In genomic region chr15:59188371-59188770, GRCm38 (mm10) we compare ENCODE assay signal across 11 mouse cellular contexts.
A peak's percentile ranks its signal among the peaks of the same experiment; 100 is the strongest.
DNase-seq lines count a peak whose midpoint lies in the region; ATAC-seq and TF ChIP-seq lines count a peak whose summit lies in the region.
"Had no signal": no experiment of that assay in that cellular context is flagged by ENCODE, and none has a peak within 500 bp of the region (broad histone marks: within the 10 kb centered on the region; RNA-seq: fewer than 3 reads in every experiment).

No protein-coding gene starts in this region.

- H3K9ac ChIP-seq in kidney, embryonic 16.5 days (replicated peaks; ENCODE audit: low read length), result no peak overlapping the region
- H3K9ac ChIP-seq: embryonic facial prominence, embryonic 13.5 days had no signal

- 65% methylated on average over 4 of the region's 4 CpGs for WGBS in kidney, adult 2 months
- WGBS in kidney, embryonic 16.5 days, result 68% methylated on average over 4 of the region's 4 CpGs

- peak; percentile 85 for DNase-seq in kidney, adult 2 months
- DNase-seq in brain, embryonic 14.5 days (ENCODE audit: low read depth), result peak; percentile 58
- DNase-seq in gastrocnemius, postnatal 14 days, result peak; percentile 66
- peak; percentile 53 for DNase-seq in left cerebral cortex, postnatal 4 days
- DNase-seq in adrenal gland, postnatal 25 days, result no peak
- no peak for DNase-seq in thymus, postnatal 10 days (ENCODE audit: low spot score in 2 of 2)
- DNase-seq in frontal cortex, postnatal 25 days (ENCODE audit: low spot score in 2 of 2), result no peak

- H3K36me3 ChIP-seq in kidney, adult 2 months (ENCODE audit: control insufficient read depth, insufficient read depth, low read length), result no peaks in the 10 kb centered on the region
- no peaks in the 10 kb centered on the region for H3K36me3 ChIP-seq in kidney, embryonic 16.5 days (ENCODE audit: insufficient read depth, low read length)
- H3K36me3 ChIP-seq: embryonic facial prominence, embryonic 13.5 days had no signal

- no peaks in the 10 kb centered on the region for H3K27me3 ChIP-seq in kidney, adult 2 months (replicated peaks; ENCODE audit: control insufficient read depth, insufficient read depth, low read length)
- no peaks in the 10 kb centered on the region for H3K27me3 ChIP-seq in kidney, embryonic 16.5 days (ENCODE audit: insufficient read depth, low read length)
- H3K27me3 ChIP-seq: embryonic facial prominence, embryonic 13.5 days; Patski had no signal

- no peak for ATAC-seq in kidney, embryonic 16.5 days (ENCODE audit: low FRiP score, low TSS enrichment)
- ATAC-seq: Patski had no signal

- H3K4me2 ChIP-seq in kidney, embryonic 16.5 days (replicated peaks; ENCODE audit: low read depth, low read length), result no peak overlapping the region
- H3K4me2 ChIP-seq: embryonic facial prominence, embryonic 13.5 days had no signal

- no peak overlapping the region for H3K27ac ChIP-seq in kidney, adult 2 months (ENCODE audit: insufficient read depth, low read depth, low read length)
- no peak overlapping the region for H3K27ac ChIP-seq in kidney, embryonic 16.5 days (ENCODE audit: low read length)
- H3K27ac ChIP-seq: embryonic facial prominence, embryonic 13.5 days had no signal

- no peak for TF ChIP-seq CTCF in kidney, adult 2 months (conservative IDR thresholded peaks at IDR 0.05; ENCODE audit: insufficient read depth, insufficient read length, low read depth, low read length)
- TF ChIP-seq CTCF in brain, embryonic 14.5 days (IDR thresholded peaks at IDR 0.05; ENCODE audit: borderline replicate concordance, extremely low read depth, insufficient read depth, insufficient read length), result no peak

- no peak overlapping the region for H3K4me3 ChIP-seq in kidney, adult 2 months (ENCODE audit: insufficient read depth, low read depth, low read length)
- H3K4me3 ChIP-seq in kidney, embryonic 16.5 days (ENCODE audit: low read length), result no peak overlapping the region
- H3K4me3 ChIP-seq: embryonic facial prominence, embryonic 13.5 days; megakaryocyte, embryonic 14.5 days had no signal

- no peaks in the 10 kb centered on the region; the same call in 1 of the 2 replicates for H3K9me3 ChIP-seq in kidney, embryonic 16.5 days (ENCODE audit: low read length)
- H3K9me3 ChIP-seq: embryonic facial prominence, embryonic 13.5 days had no signal

- no peak for TF ChIP-seq POLR2A in kidney, adult 2 months (IDR thresholded peaks at IDR 0.05; ENCODE audit: low read depth, low read length)
- no peak for TF ChIP-seq POLR2A in brain, embryonic 14.5 days (IDR thresholded peaks at IDR 0.05; ENCODE audit: borderline replicate concordance, extremely low read depth, insufficient read depth, insufficient read length, poor library complexity, severe bottlenecking)

- intact Hi-C loops in gastrocnemius, postnatal 14 days (cut with DNase I; ENCODE audit: low total_unique reads), result no loop called here
- intact Hi-C loops in left cerebral cortex, postnatal 4 days (cut with DNase I), result no loop called here

- H3K4me1 ChIP-seq in kidney, adult 2 months (ENCODE audit: control insufficient read depth, insufficient read depth, low read length), result no peaks in the 10 kb centered on the region; the same call in 1 of the 2 replicates
- H3K4me1 ChIP-seq in kidney, embryonic 16.5 days (ENCODE audit: insufficient read depth, low read length), result no peaks in the 10 kb centered on the region

Comparison
In these comparisons a context has a peak if more than half of its experiments do, and no peak if none do; other contexts are left out.
1. DNase-seq: peak in kidney, adult 2 months (single experiment), brain, embryonic 14.5 days (single experiment), gastrocnemius, postnatal 14 days (single experiment) and left cerebral cortex, postnatal 4 days (single experiment); none in adrenal gland, postnatal 25 days (single experiment), thymus, postnatal 10 days (0 of 2) and frontal cortex, postnatal 25 days (0 of 2).